Comparison of ENCODE assay signal across 10 mouse cellular contexts in the genomic region with DNA sequence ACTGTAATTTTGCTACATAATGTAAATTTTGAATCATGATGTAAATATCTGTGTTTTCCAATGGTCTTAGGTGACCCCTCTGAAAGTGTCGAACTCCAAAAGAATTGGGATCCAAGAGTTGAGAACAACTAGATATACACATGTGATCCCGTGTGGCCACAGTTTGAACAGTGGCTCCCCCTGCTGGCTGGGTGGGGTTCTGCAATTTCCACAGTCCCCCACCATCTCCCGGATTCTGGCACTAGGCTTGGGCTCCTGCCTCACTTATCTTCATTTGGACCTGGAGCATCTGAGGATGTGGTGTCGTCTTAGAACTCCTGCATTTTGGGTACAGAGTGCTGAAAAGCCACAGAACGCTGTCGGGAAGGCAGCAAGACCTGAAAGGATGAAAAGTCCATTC.
A peak's percentile ranks its signal among the peaks of the same experiment; 100 is the strongest.
DNase-seq lines count a peak whose midpoint lies in the region; ATAC-seq lines count a peak whose summit lies in the region.
"Had no signal": no experiment of that assay in that cellular context is flagged by ENCODE, and none has a peak within 500 bp of the region (broad histone marks: within the 10 kb centered on the region; RNA-seq: fewer than 3 reads in every experiment).

No protein-coding gene starts in this region.

- H3K9ac ChIP-seq in limb, embryonic 13.5 days: no peak overlapping the region
- H3K9ac ChIP-seq in forebrain, embryonic 15.5 days (replicated peaks): no peak overlapping the region
- H3K9ac ChIP-seq: hindbrain, embryonic 13.5 days had no signal

- H3K4me3 ChIP-seq in limb, embryonic 13.5 days: no peak overlapping the region
- no peak overlapping the region for H3K4me3 ChIP-seq in forebrain, embryonic 15.5 days
- H3K4me3 ChIP-seq: hindbrain, embryonic 13.5 days; megakaryocyte, embryonic 14.5 days had no signal

- peak; percentile 55 for DNase-seq in kidney, adult 9 months
- no peak for DNase-seq in kidney, postnatal 10 days
- peak; percentile 48 to 58 for DNase-seq in CD8-positive naive resting alpha-beta T cell, adult 2 months (ENCODE audit: low read depth in 2 of 2, low spot score in 2 of 2)
- peak; percentile 56 for DNase-seq in adrenal gland, postnatal 25 days
- DNase-seq in ovary, postnatal 14 days (ENCODE audit: low spot score): no peak
- no peak for DNase-seq in left cerebral cortex, postnatal 25 days (ENCODE audit: low spot score in 2 of 2)

- no peaks in the 10 kb centered on the region for H3K9me3 ChIP-seq in limb, embryonic 13.5 days
- H3K9me3 ChIP-seq in forebrain, embryonic 15.5 days: no peaks in the 10 kb centered on the region
- H3K9me3 ChIP-seq: hindbrain, embryonic 13.5 days had no signal

- no peaks in the 10 kb centered on the region for H3K27me3 ChIP-seq in limb, embryonic 13.5 days
- no peaks in the 10 kb centered on the region for H3K27me3 ChIP-seq in forebrain, embryonic 15.5 days

- intact Hi-C loops in left cerebral cortex, postnatal 25 days (cut with DNase I): no loop called here

- H3K27ac ChIP-seq in limb, embryonic 13.5 days: peak overlapping the region; percentile 39; the same call in 1 of the 2 replicates
- H3K27ac ChIP-seq in forebrain, embryonic 15.5 days (replicated peaks): no peak overlapping the region
- H3K27ac ChIP-seq: hindbrain, embryonic 13.5 days had no signal

- H3K4me1 ChIP-seq in limb, embryonic 13.5 days: peaks cover 77% of the 10 kb centered on the region
- no peaks in the 10 kb centered on the region for H3K4me1 ChIP-seq in forebrain, embryonic 15.5 days

- no peak for ATAC-seq in limb, embryonic 13.5 days (ENCODE audit: low FRiP score, low read depth)
- no peak for ATAC-seq in forebrain, embryonic 15.5 days (replicated peaks)

- WGBS in limb, embryonic 13.5 days: 65% methylated on average over 6 of the region's 6 CpGs
- 74% methylated on average over 6 of the region's 6 CpGs for WGBS in forebrain, embryonic 15.5 days

- H3K36me3 ChIP-seq in limb, embryonic 13.5 days: no peaks in the 10 kb centered on the region
- H3K36me3 ChIP-seq in forebrain, embryonic 15.5 days: no peaks in the 10 kb centered on the region
- H3K36me3 ChIP-seq: hindbrain, embryonic 13.5 days had no signal

- H3K4me2 ChIP-seq in limb, embryonic 13.5 days (replicated peaks): no peak overlapping the region
- H3K4me2 ChIP-seq in forebrain, embryonic 15.5 days (replicated peaks): no peak overlapping the region
- H3K4me2 ChIP-seq: hindbrain, embryonic 13.5 days had no signal

Comparison
In these comparisons a context has a peak if more than half of its experiments do, and no peak if none do; other contexts are left out.
1. DNase-seq: peak in kidney, adult 9 months (single experiment), CD8-positive naive resting alpha-beta T cell, adult 2 months (2 of 2) and adrenal gland, postnatal 25 days (single experiment); none in kidney, postnatal 10 days (single experiment), ovary, postnatal 14 days (single experiment) and left cerebral cortex, postnatal 25 days (0 of 2).